Mouse (Mus musculus) heart, postnatal 0 days (tissue): ENCODE data around the gene Cdh3. TPM values are rescaled to one million over a fixed set of nuclear protein-coding genes. Genes with fewer than 3 reads are reported as not detected.
A peak's percentile ranks its signal among the peaks of the same experiment; 100 is the strongest.

Source experiments
- ATAC-seq: fragments of 200-750 bp; cut with Nextera tagmentation; 2 replicates; pipeline ENCODE4 v1.8.0; 2017; ENCODE audit warnings: low read depth, moderate number of reproducible peaks, moderate library complexity; ENCODE audit not compliant: insufficient read depth
- DNase-seq: peaks from one replicate; pipeline ENCODE4 v3.0.0-alpha.2; 2016; ENCODE audit warnings: low spot score
- H3K27ac ChIP-seq: fragments of 300-500 bp; sonication (generic); 2 replicates; pipeline ENCODE4 v1.5.1; 2014; ENCODE audit warnings: low read depth, mild to moderate bottlenecking
- H3K27me3 ChIP-seq: fragments of 300-500 bp; sonication (generic); 2 replicates; pipeline ENCODE4 v1.6.1; 2014; ENCODE audit warnings: low read length, mixed read lengths; ENCODE audit not compliant: control insufficient read depth, insufficient read depth
- H3K36me3 ChIP-seq: fragments of 300-500 bp; sonication (generic); replicated peaks from 2 replicates; pipeline ENCODE4 v1.6.1; 2014; ENCODE audit warnings: low read length, mixed read lengths; ENCODE audit not compliant: control insufficient read depth, insufficient read depth
- H3K4me1 ChIP-seq: fragments of 300-500 bp; sonication (generic); 2 replicates; pipeline ENCODE4 v1.6.1; 2014; ENCODE audit warnings: antibody characterized with exemption; ENCODE audit not compliant: control insufficient read depth, insufficient read depth
- H3K4me2 ChIP-seq: fragments of 300-500 bp; sonication (generic); 2 replicates; pipeline ENCODE4 v1.6.1; 2014; ENCODE audit warnings: low read depth, mild to moderate bottlenecking, low read length, moderate library complexity
- H3K4me3 ChIP-seq: fragments of 300-500 bp; sonication (generic); 2 replicates; pipeline ENCODE4 v1.5.1; 2014; ENCODE audit warnings: low read depth, low read length
- H3K9ac ChIP-seq: fragments of 300-500 bp; sonication (generic); replicated peaks from 2 replicates; pipeline ENCODE4 v1.6.1; 2014; ENCODE audit warnings: low read depth, low read length, mixed read lengths
- H3K9me3 ChIP-seq: fragments of 300-500 bp; sonication (generic); replicated peaks from 2 replicates; pipeline ENCODE4 v1.6.1; 2016; ENCODE audit warnings: low read length; ENCODE audit not compliant: control insufficient read depth
- CTCF ChIP-seq: IDR thresholded peaks from 2 replicates; pipeline ENCODE4 v1.5.1; 2016; ENCODE audit warnings: antibody characterized with exemption, control low read depth, low read depth
- EP300 ChIP-seq: IDR thresholded peaks from 2 replicates; pipeline ENCODE4 v1.6.1; 2016; ENCODE audit warnings: antibody characterized with exemption, low read depth
- WGBS: fragments of 180-500 bp; shearing (Covaris S2); extraction: QIAGEN DNeasy Blood & Tissue Kit; methylation state at CpG from one replicate; pipeline ENCODE4 v1.1.7; 2014; 5-methylcytosine and 5-hydroxymethylcytosine counted together
- polyA plus RNA-seq: library from polyadenylated mRNA; unstranded; fragments of >200 nt; fragmentation: Nextera tagmentation; extraction: Ambion mirVana; gene quantifications from 2 replicates; pipeline ENCODE4 v1.2.1, GENCODE M21; 2015
- total RNA-seq: library from RNA; depleted of rRNA; stranded (reverse); fragments of >200 nt; gene quantifications from 2 replicates; pipeline ENCODE4 v1.2.3, GENCODE M21; 2014; ENCODE audit warnings: low replicate concordance

Gene Cdh3
- total and polyA plus RNA-seq, 2 experiments from 2014 or later, result 4.5 to 9.2 TPM

GRCm38 (mm10) chr8:106509079-106509780 lies 1.5 kb upstream of the Cdh3 start:
- Histone ChIP-seq H3K9ac (no peak overlapping the region), H3K27ac (no peak overlapping the region), H3K4me1 (peaks cover 14% of the 10 kb centered on the region), H3K27me3 (peaks cover 18% of the 10 kb centered on the region; the same call in 1 of the 2 replicates), H3K36me3 (no peaks in the 10 kb centered on the region), H3K4me2 (no peak overlapping the region), H3K4me3 (no peak overlapping the region), H3K9me3 (no peaks in the 10 kb centered on the region)
- DNase-seq (no peak), ATAC-seq (no peak)
- WGBS, result 89% methylated on average over 8 of the region's 8 CpGs
- TF ChIP-seq EP300 (no peak), CTCF (no peak)

- Histone ChIP-seq H3K27ac (peak overlapping the region; percentile 54), H3K4me3 (peak overlapping the region; percentile 65), H3K36me3 (no peaks in the 10 kb centered on the region), H3K27me3 (peaks cover 18% of the 10 kb centered on the region; the same call in 1 of the 2 replicates), H3K9ac (peak overlapping the region; percentile 67), H3K4me2 (peak overlapping the region; percentile 78), H3K4me1 (peaks cover 14% of the 10 kb centered on the region), H3K9me3 (no peaks in the 10 kb centered on the region)
- ATAC-seq (peak; percentile 40), DNase-seq (no peak)
- TF ChIP-seq CTCF (no peak), EP300 (no peak)
- under 1% methylated on average over 22 of the region's 22 CpGs for WGBS
Measured at GRCm38 (mm10) chr8:106511065-106511501, 392 bp downstream of the Cdh3 start.

- ATAC-seq (peak; percentile 37), DNase-seq (no peak)
- Histone ChIP-seq H3K4me3 (peak overlapping the region; percentile 65), H3K36me3 (no peaks in the 10 kb centered on the region), H3K9me3 (no peaks in the 10 kb centered on the region), H3K27ac (peak overlapping the region; percentile 54), H3K9ac (peak overlapping the region; percentile 67), H3K4me1 (peaks cover 14% of the 10 kb centered on the region), H3K4me2 (peak overlapping the region; percentile 78), H3K27me3 (peaks cover 18% of the 10 kb centered on the region; the same call in 1 of the 2 replicates)
- TF ChIP-seq EP300 (no peak), CTCF (no peak)
- 2% methylated on average over 30 of the region's 30 CpGs for WGBS
Measured at GRCm38 (mm10) chr8:106511531-106512041, 895 bp downstream of the Cdh3 start.

- Histone ChIP-seq H3K9me3 (no peaks in the 10 kb centered on the region), H3K4me1 (peaks cover 18% of the 10 kb centered on the region), H3K36me3 (no peaks in the 10 kb centered on the region), H3K27ac (peak overlapping the region; percentile 54; the same call in 1 of the 2 replicates), H3K4me2 (peak overlapping the region; percentile 78), H3K27me3 (peaks cover 10% of the 10 kb centered on the region; the same call in 1 of the 2 replicates), H3K4me3 (peak overlapping the region; percentile 65; the same call in 1 of the 2 replicates), H3K9ac (no peak overlapping the region)
- no peak for TF ChIP-seq CTCF
- TF ChIP-seq EP300, result no peak
- no peak for DNase-seq
- WGBS, result 51% methylated on average over 7 of the region's 7 CpGs
- ATAC-seq, result no peak
Measured at GRCm38 (mm10) chr8:106512475-106513150, 1.9 kb downstream of the Cdh3 start.

GRCm38 (mm10) chr8:106515946-106516479 lies 5.3 kb downstream of the Cdh3 start:
- peaks cover 15% of the 10 kb centered on the region; the same call in 1 of the 2 replicates for H3K4me1 ChIP-seq
- 37% methylated on average over 1 of the region's 1 CpGs for WGBS
- peaks cover 5% of the 10 kb centered on the region; the same call in 1 of the 2 replicates for H3K27me3 ChIP-seq
- DNase-seq (no peak), ATAC-seq (no peak)
- TF ChIP-seq EP300 (no peak), CTCF (no peak)
- no peak overlapping the region for H3K4me2 ChIP-seq
- H3K27ac ChIP-seq, result peak overlapping the region; percentile 69
- no peak overlapping the region for H3K9ac ChIP-seq
- no peaks in the 10 kb centered on the region for H3K36me3 ChIP-seq
- H3K9me3 ChIP-seq, result no peaks in the 10 kb centered on the region
- no peak overlapping the region for H3K4me3 ChIP-seq
